Mouse (Mus musculus) liver, adult (tissue): ENCODE results near the gene C2cd4d.

Experiments used
- GATA4 ChIP-seq: IDR thresholded peaks from 2 replicates; pipeline ENCODE4 v1.6.1; 2014; ENCODE audit warnings: mild to moderate bottlenecking, low read length; ENCODE audit not compliant: insufficient replicate concordance

The C2cd4d gene

GRCm38 (mm10) chr3:94362138-94362537 lies at the start of gene C2cd4d:
Gene C2cd4d, plus strand, starts transcription at chr3:94362438.
- no peak for TF ChIP-seq GATA4

- no peak for TF ChIP-seq GATA4
Observed at GRCm38 (mm10) chr3:94328681-94329080, 33.6 kb upstream of the C2cd4d start.

DNA sequence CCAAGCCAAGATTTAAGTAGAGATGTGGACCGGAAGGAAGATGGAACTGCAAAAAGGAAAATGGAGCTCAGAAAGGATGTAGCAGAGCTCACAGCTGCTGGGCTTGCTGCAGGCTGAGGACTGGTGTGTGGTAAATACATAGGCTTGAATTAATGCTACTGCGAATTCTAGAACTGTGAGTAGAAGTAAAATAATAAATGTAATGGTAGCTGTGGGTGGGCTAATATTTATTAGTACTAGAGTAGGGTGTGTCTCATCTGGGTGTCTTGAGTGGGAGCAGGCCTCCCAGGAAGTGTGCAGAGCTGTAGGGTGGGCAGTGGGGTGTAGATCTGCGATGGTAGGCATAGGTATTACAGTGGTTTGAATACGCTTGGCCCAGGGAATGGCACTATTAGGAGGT lies 27.8 kb upstream of the C2cd4d start:
- TF ChIP-seq GATA4: no peak

- no peak for TF ChIP-seq GATA4
Observed at GRCm38 (mm10) chr3:94338522-94338921, 23.7 kb upstream of the C2cd4d start.

GRCm38 (mm10) chr3:94341959-94342422 lies 20.2 kb upstream of the C2cd4d start, which contains the start of gene Them5:
Gene Them5, plus strand, starts transcription at chr3:94342099.
- TF ChIP-seq GATA4: no peak

DNA sequence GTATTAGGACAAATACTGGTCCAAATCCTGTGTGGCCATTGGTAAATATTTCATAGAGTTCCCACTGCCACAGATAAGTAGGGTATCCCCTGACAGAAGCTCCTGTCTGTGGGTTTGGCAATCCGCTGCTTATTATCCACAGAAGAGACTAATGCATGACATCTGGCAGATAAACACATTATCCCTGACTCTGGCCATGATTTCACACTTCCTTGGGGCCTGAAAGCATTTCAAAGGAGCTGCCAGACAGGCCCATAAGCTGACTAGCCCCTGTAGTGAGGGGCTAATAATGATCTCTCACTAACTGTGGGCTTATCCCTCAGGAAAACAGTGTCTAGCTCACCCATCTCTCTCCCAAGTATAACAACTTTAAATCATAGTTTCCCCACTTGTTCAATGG lies 19.7 kb upstream of the C2cd4d start:
- no peak for TF ChIP-seq GATA4

- no peak for TF ChIP-seq GATA4
Observed at GRCm38 (mm10) chr3:94344182-94344581, 18.1 kb upstream of the C2cd4d start.

DNA sequence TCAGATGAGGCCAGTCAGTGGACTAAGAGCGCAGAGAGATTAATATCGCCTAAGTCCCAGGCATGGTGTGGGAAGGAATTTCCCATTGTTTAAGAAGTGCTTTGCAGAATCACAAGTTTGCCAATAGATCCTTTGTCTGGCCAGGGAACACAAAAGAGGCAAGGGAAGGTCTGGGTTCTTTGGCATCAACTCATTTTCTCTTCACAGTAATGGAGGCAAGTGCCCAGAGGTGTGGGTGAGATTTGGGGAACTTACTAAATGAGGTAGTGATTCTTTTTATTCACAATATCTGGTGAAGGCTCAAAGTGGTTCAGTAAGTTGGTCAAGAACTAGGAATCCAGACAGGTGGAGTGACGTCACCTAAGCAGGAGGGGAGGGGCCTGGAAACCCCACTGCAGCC lies 17.3 kb upstream of the C2cd4d start:
- TF ChIP-seq GATA4: no peak

- TF ChIP-seq GATA4: no peak
Observed at GRCm38 (mm10) chr3:94348146-94348545, 14.1 kb upstream of the C2cd4d start.

DNA sequence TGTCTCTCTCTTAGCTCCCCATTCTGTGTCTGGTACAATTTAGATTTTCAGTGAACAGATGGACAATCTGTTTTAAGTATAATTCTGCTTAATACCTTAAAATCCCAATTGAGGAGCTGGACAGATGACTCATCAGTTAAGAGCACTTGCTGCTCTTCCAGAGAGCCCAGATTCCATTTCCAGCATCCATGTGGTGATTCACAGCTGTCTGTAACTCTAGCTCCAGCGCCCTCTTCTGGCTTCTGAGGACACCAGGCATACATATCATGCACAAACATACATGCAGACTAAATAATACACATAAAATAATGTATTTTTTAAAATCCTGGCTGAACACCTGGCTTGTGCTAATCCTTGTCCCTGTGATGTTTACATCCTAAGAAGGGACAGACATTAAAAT lies 1.4 kb upstream of the C2cd4d start:
- no peak for TF ChIP-seq GATA4

GRCm38 (mm10) chr3:94363291-94364153 lies 1.3 kb downstream of the C2cd4d start:
- no peak for TF ChIP-seq GATA4

GRCm38 (mm10) chr3:94364154-94364526 lies 1.9 kb downstream of the C2cd4d start:
- TF ChIP-seq GATA4: no peak

DNA sequence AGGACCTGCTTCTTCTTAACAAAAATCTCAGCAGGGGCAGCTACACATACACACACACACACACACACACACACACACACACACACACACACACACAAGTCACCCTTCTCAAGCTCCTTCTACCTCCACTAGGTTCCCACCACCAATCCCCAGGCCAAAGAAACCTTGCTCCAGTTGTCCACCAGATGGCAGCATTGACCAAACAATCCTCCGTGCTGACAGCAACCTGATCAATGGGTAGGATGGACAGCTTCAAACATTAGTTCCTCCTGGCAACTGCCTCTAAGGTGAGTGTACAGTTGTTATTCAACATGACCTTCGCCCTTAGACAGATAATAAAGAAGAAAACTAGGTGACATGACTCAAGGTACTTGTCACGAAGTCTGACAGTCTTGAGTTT lies 4.5 kb downstream of the C2cd4d start:
- TF ChIP-seq GATA4: no peak; the same call in 1 of the 2 replicates

DNA sequence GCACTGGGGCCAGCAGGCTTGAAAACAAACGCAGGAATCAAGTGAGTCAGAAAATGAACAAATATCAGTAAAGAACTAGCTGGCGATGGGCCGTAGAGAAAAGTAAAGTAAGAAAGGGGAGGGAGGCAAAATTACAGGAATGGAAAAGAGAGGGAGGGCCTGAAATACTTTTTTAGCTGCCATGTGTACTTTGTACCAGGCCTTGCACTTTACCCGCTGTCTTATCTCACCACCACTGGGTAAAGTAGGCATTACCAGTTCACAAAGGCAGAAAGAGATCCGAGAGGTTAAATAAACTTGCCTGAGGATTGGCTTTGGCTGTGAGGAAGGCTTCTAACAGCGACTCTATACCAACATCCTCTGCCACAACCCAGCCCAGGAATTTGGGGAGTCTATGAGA lies 5.3 kb downstream of the C2cd4d start:
- TF ChIP-seq GATA4: peak; percentile 83

GRCm38 (mm10) chr3:94368631-94369030 lies 6.4 kb downstream of the C2cd4d start:
- no peak for TF ChIP-seq GATA4

DNA sequence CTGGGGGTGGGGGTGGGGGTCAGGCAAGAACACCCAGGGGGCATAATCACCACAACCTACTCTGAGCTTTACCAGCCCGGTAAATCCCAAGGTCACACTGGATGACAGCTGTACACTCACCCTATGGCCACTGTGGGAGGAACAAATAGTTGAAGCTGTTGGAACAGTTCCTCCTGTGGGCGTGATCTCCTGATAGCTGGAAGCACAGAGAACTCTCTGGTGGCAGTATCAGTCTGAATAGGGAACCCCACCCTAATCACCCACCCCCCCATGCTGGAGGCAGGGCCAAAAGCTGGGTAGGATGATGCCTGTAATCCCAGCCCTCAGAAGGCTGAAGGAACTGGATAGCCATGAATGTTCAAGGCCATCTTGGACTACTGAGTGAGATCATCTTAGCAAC lies 7.5 kb downstream of the C2cd4d start:
- no peak for TF ChIP-seq GATA4

GRCm38 (mm10) chr3:94371637-94372036 lies 9.4 kb downstream of the C2cd4d start:
- TF ChIP-seq GATA4: peak; percentile 29; the same call in 1 of the 2 replicates

- no peak for TF ChIP-seq GATA4
Observed at GRCm38 (mm10) chr3:94372038-94372437, 9.8 kb downstream of the C2cd4d start.

DNA sequence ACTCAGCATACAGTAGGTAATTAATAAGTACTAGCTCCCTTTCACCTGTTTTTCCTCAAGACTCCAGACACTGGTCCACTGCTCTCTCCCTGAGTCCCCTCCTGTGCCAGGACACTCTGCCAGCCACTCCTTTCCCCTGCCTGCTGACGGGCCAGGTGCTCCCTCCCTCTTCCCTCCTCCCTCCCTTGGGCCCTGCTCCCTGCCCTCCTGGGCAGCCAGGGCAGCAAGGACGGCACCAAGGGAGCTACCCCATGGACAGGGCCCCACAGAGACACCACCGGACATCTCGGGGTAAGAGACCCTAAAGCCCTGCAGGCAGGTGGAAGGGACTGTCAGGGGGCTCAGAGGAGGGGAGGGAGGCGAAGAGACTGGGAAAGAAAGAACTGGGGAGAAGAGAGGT lies 10.4 kb downstream of the C2cd4d start, which contains the start of gene Rorc:
Gene Rorc, plus strand, starts transcription at position 154 of the 400 bp plus-strand sequence.
- no peak for TF ChIP-seq GATA4
